Mouse (Mus musculus) CD4-positive, CD25-positive, alpha-beta regulatory T cell, adult 4 months (primary cell): Measurements from ENCODE around the gene Gli1. TPM values are rescaled to one million over a fixed set of nuclear protein-coding genes. Genes with fewer than 3 reads are reported as not detected.
"Not testable (repeated sequence)": the region's sequence is repeated elsewhere in the genome, so short reads cannot be mapped to it uniquely, and the experiment has no call there.

Experiments
- ATAC-seq: one replicate; pipeline ENCODE4 v1.8.0; 2017
- polyA plus RNA-seq, 2 experiments: library from polyadenylated mRNA; unstranded; fragments of 100-300 nt; shearing (Covaris generic); gene quantifications; one replicate each; pipeline ENCODE4 v1.2.1; 2017

Gli1 gene
- polyA plus RNA-seq, 2 experiments from 2014 or later: 0.19 to 0.75 TPM

DNA sequence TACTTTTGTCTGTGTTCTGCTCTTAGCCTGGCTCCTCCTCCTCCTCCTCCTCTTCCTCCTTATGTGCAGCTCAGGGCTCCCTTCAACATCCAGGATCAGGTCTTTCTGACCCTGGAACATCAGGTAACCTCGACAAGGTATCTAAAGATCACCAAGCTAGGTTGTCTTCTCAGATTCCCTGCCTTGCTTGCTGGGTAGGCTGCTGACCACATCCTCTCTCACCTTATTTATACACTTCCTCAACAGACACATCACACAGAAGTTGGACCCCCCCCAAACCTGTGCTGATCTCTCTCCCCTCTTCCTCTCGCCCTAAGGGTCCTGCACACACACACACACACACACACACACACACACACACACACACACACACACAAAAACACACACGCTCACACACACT, 20.2 kb downstream of the Gli1 start, which contains the start of gene Arhgap9:
Arhgap9 (plus strand) TSS at position 344 of the 400 bp plus-strand sequence.
- peak; percentile 62 for ATAC-seq

DNA sequence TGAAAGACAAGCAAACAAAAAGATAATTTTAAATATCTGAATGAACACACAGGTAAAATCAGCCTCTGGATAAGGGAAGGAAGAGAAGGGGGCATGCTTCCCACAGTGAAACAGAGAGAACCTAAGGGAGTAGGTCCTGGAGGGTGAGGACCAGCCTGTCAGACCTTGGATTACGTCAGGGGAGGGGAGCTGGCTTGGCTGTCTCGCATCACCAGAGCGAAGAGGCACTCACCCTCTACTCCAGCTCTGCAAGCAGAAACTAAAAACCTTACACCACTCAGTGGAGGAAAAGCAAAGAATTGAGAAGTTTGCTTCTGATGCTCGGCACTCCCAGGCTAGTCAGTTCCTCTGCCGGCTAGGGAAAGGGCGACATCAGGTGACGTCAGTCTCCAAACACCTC, 21.8 kb downstream of the Gli1 start:
- no peak for ATAC-seq

DNA sequence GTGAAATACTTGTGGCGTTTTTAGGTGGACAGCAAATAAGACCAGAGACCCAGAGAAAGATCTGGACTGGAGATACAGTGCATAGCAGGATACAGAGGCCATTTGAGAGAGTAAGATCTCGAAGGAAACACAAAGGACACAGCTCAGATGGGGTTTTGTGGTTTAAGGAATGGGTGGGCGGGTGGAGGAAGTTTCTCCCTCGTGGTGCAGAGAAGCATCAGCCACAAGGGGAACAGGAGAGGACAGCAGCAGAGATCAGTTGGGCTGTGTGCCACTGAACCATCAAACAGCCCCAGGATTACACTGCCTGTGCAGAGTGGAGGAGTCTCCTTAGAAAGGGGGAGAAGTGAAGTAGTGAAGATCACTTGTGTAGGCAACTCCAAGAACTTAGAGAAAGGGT, 23.8 kb downstream of the Gli1 start:
- ATAC-seq: no peak

DNA sequence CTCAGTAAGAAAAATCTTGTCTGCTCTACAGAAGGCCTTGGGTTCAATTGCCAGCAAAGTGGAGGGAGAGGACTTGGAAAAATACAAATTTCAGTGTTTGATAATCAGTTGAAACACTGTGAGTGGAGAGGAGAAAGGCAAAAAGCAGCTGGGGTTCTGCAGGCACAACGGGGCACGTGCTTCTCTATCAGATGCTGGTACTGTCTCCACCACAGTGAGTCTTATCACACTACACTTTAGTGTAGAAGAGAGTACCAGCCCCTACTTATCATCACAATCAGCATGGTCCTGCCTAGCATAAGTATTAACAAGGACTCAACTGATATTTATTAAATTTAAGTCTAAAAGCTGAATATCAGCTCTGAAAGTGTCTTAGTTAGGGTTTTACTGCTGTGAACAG, 24.5 kb downstream of the Gli1 start:
- ATAC-seq: no peak

DNA sequence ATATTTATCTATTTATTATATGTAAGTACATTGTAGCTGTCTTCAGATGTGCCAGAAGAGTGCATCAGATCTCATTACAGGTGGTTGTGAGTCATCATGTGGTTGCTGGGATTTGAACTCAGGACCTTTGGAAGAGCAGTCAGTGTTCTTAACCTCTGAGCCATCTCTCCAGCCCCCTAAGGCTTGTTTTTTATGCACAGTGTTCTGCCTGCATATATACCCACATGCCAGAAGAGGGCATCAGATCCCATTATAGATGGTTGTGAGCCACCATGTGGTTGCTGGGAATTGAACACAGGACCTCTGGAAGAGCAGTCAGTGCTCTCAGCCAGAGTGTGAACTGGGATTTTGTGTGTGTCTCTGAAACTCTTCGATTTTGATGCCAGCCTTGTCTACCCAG, 26.8 kb downstream of the Gli1 start:
- ATAC-seq: not testable (repeated sequence)

DNA sequence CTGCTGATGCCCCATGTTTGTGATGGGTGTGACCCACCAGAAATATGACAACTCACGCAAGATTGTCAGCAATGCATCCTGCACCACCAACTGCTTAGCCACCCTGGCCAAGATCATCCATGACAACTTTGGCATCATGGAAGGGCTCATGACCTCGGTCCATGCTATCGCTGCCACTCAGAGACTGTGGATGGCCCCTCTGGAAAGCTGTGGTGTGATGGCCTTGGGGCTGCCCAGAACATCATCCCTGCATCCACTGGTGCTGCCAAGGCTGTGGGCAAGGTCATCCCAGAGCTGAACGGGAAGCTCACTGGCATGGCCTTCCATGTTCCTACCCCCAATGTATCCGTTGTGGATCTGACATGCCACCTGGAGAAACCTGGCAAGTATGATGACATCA, 28.3 kb downstream of the Gli1 start:
- ATAC-seq: not testable (repeated sequence)

DNA sequence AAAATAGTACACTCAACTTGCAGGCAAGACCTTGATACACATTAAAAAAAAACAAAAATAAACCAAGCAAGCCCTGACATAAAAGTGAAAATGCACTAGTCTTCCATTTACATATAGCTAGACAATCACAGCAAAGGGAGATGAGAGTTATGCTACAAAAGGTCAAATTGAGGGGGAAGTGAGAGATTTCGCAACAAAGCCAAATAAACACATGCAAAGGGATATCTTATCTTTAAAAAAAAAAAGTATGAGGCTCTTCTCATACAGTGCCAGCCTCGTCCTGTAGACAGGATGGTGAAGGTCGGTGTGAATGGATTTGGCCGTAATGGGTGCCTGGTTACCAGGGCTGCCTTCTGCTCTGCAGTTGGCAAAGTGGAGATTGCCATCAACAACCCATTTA, 28.9 kb downstream of the Gli1 start:
- ATAC-seq: no peak

DNA sequence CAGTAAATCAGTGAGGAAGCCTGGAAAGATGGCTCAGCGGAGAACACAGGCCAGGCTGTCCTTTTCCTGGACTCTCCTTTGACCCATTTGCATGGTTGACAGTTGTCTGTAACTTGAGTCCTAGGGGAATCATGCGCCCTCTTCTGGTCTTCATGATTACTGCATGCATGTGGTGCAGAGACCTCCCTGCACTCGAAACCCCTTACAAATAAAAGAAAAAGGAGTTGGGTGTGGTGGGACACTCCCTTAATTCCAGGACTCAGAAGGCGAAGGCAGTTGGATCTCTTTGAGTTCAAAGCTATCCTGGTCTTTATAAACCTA, 29.5 kb downstream of the Gli1 start:
- ATAC-seq: peak; percentile 54

DNA sequence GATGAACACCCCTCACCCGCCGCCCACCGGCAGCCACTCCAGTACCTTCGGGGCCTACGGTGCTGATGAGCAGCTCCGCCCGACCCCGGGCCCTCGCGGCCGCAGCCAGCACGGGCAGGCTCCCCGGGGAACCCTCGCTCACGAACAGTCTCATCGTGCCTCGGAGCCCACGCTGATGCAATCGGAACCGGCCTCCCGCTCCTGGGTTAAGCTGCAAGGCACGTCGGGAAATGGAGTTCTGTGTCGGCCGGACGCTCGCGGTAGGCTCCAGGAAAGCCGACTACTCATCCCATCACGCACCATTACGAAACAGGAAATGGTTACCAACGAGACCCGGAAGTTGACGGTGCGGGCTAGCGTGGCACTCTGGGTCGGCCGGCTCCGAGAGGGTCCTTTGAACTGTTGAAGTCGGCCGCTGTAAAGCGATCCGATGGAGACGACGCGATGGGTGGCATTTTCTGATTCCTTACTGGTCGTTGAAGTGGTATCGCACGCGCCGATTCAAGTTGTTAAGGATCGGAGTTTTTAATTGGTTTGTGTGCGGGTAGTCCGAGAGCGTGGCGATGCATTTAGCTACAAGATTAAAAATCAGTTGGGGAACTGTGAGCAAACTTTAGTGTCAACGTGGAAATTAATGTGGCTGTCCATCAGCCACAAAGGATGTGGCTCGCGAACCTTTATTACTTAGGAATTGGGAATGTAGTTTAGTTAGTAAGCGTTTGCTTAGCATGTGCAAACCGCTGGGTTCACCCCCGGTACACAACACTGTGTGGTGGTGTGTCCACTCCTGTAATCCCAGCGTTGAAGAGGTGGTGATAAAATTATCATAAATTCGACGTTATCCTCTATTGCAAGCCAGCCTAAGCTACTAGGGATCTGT, 30.1 kb downstream of the Gli1 start, which contains the start of gene Mars:
Mars (minus strand) TSS at position 311 of the 880 bp plus-strand sequence.
- peak; percentile 91 for ATAC-seq

DNA sequence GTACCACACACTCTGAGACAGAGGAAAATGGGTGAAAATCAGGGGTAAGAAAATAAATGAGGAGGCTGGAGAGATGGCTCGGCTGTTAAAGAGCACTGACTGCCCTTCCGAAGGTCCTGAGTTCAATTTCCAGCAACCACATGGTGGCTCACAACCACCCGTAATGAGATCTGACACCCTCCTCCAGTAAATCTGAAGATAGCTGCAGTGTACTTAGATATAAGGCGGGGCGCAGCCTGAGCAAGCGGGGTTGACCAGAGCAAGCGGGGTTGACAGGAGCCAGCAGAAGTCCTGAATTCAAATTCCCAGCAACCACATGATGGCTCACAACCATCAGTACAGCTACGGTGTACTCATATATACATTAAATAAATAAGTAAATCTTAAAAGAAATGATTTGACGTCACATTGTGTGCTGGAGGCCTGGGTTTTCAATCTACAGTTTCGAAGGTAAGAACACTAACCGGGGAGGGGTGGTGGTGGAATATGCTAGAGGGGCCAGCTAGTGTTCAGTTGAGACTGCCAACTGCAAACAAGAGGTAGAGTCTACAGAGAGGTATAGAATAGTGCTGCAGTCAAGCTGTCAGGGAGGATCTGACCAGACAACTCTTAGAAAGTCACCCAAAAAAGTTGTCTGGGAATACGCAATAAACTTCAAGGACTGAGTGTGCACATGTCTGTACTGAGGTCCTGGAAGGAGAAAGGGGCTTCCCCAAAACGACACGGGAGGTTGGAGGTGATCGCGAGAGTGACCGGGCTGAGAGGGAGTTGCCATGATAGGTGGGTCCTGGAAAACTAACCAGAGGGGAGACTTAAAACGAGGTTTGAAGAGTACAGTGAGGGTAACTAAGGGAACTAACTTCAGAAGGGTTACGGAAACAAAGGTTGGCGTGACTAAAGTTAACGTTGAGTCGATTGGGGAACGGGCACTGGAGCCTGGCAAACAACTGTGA, 31.0 kb downstream of the Gli1 start:
- peak; percentile 24 for ATAC-seq

DNA sequence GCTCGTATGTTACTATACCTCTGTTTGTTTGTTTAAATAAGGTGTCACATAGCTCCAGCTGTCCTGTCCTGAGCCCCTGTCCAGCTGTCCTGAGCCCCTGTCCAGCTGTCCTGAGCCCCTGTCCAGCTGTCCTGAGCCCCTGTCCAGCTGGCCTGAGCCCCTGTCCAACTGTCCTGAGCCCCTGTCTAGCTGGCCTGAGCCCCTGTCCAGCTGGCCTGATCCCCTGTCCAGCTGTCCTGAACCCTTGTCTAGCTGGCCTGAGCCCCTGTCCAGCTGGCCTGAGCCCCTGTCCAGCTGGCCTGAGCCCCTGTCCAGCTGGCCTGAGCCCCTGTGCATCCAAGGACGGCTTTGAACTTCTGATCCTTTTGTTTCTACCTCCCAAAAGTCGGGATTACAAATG, 32.6 kb downstream of the Gli1 start:
- not testable (repeated sequence) for ATAC-seq

DNA sequence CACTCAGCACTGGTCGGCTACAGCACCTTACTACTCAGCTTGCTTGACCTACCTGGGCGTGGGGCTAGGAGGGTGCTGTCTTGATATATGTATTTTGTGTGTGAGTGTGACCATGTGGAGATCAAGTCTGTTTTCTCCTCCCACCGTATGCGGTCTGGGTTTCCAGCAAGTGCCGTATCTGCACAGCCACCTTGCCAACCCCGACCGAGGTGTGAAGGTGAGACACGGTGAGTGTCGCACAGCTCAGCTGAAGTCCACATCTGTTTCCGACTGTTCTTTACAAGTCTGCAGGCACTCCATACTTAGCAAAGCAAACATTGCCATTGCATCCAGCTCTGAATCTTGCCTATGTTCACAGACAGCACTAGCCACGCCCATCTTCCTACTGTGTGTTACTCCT, 38.6 kb downstream of the Gli1 start:
- ATAC-seq: no peak

DNA sequence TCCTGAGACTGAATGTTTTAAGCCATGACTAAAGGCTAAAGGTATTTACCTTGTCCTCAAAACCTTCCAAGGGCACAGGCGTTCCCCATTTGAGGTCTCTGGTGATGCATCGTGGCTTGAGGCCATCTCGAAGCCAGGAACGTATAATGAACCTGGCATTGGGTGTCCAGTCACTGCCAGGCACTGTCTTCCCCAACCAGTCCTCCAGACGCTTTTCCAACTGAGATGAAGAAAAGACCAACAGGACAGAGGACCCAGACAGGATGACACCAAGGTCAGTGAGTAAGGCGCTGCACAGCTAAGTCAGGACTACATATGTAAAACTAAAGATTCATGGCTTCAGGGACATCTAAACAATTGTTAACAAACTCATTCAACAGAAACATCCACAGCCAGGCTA, 41.4 kb downstream of the Gli1 start:
- ATAC-seq: no peak

DNA sequence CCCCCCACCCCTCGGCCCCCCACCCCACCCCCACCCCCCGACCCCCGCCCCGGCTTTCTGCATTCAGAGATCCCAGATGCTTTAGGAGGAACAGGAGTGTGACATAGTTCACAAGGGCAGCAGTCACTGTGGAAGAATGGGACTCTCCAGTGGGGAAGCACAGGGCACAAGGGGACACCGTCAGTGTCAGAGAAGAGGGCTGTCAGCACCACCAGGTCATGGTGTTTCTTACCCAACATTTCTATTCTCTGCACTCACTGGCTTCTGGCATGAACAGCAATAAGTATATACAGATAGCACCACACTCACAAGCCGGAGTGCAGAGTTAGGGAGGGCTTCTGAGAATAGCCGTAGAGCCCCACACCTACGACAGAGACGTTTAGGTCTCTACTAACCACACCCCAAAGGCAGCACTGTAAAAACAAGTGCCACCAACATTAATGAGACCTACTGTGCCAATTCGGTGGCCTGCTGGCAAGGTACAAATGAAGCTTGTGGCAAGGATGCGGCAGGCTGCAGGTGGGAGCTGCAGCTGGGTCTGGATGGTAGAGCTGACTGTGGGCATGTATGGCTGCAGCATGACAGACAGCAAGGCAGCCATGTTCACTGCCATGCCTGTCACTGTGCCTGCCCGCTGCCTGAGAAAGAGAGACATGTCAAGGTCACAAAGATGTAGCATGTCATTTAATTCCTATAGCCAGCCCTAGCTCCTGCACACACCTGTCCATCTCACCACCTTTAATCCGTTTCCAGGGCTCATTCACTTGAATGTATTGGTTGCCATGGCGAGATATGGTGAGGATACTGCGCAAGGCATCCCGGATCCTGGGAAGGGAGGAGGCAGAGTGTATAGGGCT, 44.5 kb downstream of the Gli1 start:
- ATAC-seq: no peak

DNA sequence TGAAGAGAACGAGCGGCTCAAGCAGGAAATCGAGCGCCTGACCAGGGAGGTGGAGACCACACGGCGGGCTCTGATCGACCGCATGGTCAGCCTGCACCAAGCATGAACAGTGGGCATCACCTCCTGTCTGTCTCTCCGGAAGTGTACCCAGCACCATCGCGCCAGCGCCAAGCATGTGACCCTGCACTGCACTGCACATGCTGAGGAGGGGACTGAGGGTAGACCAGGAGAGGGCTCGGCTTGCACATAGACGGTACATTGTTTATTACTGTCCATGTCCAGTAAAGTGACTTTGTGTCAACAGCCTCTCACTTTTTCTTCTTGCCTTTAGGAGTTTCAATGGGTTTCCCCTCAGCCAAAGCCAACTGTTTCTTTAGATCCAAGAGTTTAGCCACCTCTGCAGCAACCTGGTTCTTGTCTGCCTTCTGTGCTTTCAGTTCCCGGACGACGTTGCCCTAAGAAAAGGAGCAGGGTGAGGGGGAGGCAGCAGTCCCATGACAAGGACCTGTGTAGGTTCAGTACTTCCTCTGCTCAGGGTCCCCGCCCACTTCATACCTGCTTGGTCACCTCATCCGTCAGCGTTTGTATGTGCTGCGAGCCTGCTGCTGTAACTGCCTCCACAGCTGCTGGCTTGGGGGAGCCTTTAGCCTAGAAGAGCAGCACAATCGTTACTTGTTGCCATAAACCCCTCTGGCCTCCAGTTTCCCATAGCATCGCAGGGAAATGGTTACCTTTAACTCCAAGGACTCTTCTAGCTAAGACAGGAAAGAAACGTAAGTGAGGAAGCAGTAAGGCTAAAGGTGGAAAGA, 45.6 kb downstream of the Gli1 start:
- no peak for ATAC-seq

DNA sequence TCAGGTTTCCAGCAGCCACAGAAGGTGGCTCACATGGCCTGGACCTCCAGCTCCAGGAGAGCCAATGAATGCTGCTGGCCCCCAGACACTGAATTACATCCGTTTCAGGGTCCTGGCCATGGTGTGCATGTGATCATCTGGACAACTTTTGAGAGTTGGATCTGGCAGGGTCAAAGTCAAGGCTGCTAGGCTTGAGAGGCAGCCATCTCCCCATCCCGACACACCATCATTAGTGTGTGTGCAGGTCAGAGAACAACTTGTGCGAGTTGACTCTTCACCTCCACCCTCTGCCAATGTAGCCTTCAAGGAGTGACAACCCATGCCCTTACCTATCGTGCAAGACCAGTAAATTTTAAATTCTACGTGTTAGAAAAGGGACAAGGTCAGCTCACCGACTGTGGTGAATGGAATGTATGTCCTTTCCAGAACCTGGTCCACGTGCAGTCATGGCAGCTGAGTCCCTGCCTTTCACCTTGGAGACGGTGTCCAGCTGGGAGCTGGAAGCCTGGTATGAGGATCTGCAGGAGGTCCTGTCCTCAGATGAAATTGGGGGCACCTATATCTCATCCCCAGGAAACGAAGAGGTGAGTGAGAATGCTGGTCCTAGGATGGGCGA, 46.8 kb downstream of the Gli1 start:
- ATAC-seq: no peak

DNA sequence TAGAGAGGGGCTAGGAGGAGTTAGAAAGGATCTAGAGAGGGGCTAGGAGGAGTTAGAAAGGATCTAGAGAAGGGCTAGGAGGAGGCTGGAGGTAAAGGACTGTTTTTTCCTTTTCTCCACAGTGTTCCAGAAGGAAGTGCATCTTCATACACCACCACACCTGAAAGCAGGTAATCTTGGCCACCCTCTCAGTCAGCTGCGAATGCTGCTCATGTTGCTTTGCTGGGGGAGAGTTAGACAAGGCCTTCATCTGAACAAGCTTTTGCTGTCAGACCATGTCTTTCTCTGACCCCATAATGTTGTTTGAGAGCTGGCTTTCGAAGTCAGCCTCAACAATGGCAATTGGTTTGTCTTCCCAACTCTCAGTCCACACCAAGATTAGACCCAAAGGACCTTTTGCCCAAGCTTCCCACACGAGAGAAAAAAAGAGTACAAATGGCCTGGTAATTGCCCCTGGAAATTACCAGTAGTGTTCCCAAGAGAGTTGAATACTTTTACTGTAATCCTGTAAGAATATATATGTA, 48.1 kb downstream of the Gli1 start:
- ATAC-seq: no peak

DNA sequence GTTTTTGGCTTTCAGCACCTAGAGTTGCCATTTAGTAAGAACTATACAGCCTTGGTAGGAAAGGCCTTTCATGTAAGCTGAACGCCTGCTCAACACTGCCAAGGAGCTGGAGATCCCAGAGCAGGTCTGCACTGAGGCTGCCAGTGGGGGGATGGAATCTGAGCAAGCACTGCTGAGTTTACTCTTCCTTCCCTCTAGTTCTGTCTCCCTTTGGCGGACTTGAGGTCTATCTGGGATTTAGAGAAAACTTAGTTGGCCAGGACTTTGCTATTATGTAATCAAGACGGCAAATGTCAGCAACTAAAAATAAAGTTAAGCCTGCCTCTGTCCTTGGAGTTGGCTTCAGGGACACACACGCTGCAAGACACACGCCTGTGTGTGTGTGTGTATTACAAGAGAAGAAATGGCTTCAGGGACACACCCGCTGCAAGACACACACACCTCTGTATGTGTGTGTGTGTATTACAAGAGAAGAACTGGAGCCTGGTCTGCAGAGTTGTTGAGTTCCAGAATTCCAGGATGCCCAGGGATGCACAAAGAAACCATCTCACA, 48.7 kb downstream of the Gli1 start:
- no peak for ATAC-seq

DNA sequence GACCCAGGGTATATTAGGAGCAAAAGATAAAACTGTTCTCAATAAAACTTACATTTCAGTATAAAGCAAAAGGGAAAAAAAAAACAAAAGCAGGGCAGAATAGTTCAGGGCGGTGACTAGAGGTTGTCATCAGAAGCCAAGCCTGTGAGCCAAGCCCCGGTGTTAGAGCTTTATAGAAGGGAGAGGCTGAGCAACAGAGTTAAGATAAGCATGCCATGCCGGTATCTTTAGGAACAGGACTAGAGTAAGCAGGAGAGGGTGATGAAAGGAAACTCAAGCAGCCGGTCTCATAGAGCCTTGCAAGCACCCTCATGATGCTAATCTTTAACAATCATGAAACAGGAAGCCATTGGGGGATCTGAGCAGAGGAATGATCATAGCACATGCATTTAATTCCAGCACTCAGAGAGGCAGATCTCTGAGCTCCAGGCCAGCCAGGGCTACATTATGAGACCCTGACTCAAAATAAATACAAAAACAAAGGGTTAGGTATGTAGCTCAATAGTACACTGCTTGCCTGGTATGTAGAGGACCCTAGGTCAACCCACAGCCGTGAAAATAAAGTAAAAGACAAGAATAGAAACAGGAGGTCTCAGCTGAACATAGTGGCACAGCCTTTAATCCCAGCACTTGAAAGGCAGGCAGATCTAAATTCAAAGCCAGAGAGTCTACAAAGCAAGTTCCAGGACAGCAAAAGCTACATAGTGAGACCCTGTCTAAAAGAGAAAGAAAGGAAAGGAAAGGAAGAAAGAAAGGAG, 49.7 kb downstream of the Gli1 start:
- no peak for ATAC-seq
